Mouse (Mus musculus): ENCODE measurements around the gene Hist1h4m.
"Not testable (repeated sequence)": the region's sequence is repeated elsewhere in the genome, so short reads cannot be mapped to it uniquely, and the experiment has no call there.

Hist1h4m gene

DNA sequence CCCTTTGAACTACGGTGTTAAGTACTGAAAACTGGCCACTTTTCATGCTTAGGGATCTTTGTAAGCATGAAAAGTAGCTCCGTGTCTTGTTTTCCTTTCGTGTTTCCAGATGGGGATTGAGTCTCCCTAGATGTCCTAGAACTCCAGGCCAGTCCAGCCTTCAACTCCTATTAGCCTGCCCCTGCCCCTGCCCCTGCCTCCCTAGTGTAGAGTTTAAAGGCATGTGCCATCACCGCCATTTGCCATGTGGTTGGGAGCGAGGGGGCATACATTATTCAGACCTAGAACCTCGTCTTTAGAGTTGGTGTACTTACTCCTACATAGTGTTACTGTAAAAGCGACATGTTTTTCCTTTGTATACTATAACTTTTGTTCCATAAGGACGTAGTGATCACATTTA, 472 bp upstream of the Hist1h4m start:
- not testable (repeated sequence) for DNase-seq

DNA sequence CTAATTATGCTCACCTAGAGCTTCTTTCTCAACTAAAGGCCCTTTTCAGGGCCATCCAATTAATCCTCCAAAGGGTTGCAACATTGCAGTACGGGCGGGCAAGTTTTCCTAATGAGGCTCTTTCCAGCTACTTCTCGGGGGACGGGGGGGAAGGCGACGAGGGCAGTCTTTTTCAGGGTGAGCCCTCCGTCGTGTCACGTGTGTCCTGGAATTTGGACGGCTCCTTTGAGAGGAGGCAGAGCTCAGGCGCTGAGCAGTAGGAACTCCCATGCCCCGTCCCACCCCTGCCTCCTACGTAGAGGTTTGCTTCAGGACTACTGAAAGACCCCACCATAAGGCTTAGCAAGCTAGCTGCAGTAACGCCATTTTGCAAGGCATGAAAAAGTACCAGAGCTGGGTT, 546 bp downstream of the Hist1h4m start:
- DNase-seq = not testable (repeated sequence)

DNA sequence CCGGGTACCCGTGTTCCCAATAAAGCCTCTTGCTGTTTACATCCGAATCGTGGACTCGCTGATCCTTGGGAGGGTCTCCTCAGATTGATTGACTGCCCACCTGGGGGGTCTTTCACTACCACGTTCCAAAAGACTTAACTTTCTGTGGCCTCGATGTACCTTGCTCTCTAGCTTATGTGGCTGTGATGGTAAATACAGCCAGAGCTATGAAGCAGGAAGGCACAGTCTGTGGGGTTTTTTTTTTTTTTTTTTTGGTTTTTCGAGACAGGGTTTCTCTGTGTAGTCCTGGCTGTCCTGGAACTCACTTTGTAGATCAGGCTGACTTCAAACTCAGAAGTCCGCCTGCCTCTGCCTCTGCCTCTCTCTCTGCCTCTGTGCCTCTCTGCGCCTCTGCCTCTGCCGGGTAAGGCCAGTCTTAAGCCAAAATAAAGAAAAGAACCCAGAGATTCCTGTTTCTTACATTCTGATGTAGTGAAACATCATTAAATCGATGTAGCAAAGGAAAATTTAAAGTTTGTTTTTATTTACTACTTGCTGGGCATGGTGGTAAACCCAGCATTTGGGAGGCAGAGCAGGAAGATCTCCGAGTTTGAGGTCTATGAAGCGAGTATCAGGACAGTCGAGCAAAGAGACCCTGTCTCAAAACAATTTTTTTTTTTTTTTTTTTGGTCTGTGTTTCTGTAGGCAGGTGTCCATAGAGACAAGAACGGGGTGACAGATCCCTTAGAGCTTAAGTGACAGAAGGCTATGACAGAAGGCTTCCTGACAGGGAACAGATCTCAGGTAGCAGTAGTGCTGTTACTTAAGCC, 8.7 kb downstream of the Hist1h4m start:
- DNase-seq = not testable (repeated sequence)

DNA sequence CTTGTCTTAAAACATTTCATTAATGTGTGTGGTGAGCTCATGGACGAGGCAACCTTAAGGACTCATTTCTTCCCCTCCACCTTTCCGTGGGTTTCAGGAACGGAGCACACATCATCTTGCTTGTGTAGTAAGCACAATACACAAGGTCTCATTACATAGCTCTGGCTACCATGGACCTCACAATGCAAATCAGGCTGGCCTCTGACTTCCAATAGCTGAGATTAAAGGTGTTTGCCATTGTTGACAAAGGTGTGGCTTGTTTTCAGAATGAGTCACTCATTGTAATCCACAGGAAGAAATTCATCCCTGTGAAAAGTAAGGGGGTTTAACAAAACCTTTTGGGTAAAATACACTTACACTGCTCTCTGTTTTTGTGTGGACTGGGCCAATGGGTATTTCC, 17.0 kb downstream of the Hist1h4m start:
- no peak for DNase-seq

DNA sequence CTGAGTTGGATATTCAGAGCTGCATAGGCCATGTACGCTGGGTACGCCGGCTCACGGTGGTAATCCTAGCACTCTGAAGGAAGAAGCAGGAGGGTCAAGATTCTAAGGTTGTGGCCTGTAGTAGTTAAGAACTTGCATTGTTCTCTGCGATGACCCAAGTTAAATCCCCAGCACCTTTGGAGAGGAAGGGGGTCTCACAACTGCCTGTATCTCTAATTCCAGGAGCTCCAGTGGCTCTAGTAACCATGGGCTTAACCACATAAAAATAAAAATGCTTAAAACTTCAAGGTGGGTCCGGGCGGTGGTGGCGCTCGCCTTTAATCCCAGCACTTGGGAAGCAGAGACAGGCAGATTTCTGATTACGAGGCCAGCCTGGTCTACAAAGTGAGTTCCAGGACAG, 18.8 kb downstream of the Hist1h4m start:
- no peak for DNase-seq

DNA sequence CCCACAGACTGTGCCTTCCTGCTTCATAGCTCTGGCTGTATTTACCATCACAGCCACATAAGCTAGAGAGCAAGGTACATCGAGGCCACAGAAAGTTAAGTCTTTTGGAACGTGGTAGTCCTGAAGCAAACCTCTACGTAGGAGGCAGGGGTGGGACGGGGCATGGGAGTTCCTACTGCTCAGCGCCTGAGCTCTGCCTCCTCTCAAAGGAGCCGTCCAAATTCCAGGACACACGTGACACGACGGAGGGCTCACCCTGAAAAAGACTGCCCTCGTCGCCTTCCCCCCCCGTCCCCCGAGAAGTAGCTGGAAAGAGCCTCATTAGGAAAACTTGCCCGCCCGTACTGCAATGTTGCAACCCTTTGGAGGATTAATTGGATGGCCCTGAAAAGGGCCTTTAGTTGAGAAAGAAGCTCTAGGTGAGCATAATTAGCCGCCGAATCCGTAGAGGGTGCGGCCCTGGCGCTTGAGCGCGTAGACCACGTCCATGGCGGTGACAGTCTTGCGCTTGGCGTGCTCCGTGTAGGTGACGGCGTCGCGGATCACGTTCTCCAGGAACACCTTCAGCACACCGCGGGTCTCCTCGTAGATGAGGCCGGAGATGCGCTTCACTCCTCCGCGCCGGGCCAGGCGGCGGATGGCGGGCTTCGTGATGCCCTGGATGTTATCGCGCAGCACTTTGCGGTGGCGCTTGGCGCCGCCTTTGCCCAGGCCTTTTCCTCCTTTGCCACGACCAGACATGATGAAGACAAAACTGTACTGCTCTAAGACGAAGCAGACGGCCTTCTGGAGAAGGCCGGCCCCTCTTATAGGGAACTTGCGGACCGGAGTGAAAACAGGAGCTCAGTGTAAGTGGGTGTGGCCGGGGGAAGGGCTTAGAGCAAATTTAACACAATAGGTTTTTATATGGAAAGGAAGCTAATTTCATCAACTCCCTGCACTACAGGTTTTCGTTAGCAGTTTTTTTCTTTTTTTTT, 20.2 kb downstream of the Hist1h4m start, which contains the start of gene Hist1h4n:
TSS of gene Hist1h4n (minus strand) at position 779 of the 977 bp plus-strand sequence.
- DNase-seq = not testable (repeated sequence)

DNA sequence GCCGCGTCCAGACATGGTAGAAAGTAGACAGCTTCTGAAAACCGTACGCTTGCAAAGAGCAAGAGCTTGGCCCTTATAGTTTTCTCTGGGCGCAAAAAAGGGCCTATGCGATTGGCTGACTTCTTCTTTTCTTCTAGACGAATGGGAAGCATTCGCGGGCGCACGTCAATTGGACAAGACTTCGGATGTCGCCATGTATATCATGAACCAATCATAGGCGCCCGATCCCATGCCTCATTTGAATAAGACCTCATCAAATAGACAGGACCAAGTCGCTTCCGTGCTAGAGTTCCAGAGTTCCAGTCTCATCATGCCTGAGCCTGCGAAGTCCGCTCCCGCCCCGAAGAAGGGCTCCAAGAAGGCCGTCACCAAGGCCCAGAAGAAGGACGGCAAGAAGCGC, 21.9 kb downstream of the Hist1h4m start, which contains the start of the genes Hist1h2ap and Hist1h2br:
TSS of gene Hist1h2ap (minus strand) at position 47 of the 400 bp plus-strand sequence.
TSS of gene Hist1h2br (plus strand) at position 283 of the 400 bp plus-strand sequence.
- not testable (repeated sequence) for DNase-seq

DNA sequence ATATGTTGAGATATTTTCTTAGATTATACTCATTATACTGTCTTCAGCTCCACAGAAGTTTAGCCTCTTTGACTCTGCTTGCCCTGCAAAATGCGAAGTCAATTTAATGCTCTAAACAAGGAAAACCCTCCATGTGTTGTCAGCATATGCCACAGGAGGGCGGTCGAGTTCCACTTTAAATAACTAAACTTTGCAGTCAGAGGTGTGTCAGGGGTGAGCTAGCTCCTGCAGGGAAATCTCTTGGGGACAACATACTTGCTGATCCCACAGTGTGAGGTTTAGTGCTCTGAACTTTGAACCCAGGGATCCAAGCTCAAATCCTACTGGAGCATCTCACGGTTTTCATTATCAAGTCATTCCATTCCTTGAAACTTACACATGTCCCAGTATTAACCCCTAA, 29.0 kb downstream of the Hist1h4m start:
- not testable (repeated sequence) for DNase-seq

DNA sequence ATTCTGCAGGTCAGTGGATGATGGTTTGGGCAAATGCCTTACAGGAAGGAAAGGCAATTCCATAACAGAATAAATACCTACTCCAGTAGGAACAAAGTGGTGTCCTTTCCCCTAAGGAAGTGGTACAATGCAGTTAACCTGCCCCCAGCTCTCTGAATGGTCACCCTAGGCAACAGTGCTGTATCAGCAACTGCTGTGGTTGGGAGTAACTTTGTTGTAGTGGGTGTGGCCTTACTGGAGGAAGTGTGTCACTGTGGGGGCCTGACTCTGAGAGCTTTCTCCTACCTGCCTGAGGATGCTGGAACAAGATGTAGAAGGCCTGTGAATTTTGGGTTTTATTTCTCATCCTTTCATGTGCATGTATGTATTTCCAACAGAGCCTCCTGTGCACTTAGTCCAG, 34.8 kb downstream of the Hist1h4m start:
- DNase-seq = not testable (repeated sequence)

DNA sequence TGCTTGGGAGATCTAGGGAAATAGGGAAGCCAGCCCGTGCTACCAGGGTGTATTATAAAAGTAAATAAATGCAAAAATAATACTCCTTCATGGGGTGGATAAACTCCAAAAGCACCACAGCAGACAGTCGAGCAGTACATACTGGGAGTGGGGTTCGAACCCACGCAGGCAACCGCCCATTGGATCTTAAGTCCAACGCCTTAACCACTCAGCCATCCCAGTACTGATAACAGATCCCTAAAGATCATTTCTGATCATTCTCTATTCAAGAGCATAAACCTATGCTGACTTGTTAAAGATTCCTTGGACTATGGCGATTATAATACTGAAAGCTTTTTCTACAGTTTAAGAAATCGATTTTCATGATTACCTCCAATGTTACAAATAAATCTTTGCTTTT, 36.3 kb downstream of the Hist1h4m start:
- no peak for DNase-seq

DNA sequence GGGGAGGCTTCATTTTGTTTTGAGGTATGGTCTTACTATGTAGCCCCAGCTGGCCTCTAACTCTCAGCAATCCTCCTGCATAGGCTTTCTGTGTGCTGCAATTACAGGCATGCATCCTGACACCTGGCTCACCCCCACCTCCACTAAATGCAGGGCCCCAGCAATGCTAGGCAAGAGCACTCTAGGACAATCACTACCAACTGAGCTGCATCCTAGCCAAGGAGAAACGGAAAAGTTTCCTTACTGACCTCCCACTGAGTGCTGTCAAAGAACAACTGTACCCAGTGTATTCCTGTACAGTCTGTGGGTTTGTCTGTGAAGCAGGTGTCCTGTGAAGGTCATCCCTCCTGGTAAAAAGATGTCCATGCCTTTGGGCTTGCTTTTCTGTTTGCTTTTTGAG, 39.1 kb downstream of the Hist1h4m start:
- not testable (repeated sequence) for DNase-seq

DNA sequence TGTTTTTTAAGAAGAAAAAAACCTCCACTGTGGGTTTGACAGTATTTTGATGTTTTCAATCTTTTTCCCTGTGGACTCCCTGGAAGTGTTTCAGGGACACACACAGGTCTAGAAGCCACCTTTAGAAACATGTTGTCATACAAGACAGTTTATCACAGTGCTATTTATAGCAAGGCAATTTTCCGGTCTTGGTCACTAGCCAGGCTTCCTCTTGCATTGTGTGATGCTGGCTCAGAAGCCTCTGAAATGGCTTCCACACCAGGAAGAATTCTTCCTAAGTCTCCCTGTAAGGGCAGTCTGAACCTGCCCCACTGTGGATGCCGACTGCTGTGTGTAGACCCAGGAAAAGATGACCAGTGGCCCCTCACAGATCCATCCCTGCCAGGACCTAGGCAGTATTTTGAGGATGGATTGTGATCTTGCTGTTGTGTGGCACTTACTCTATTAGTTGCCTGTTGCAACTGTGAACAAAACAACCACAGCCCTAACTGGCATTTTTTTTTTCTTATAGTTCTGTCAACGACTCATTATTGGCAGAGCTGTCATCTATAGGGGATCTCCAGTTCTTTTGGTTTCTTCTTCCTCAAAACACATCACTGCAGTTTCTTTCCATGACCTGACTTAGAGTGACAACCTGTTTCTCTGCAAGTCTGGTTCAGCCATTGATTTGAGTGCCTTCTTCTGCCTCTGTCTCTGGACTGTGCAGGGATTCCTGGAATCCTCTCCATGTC, 40.8 kb downstream of the Hist1h4m start:
- DNase-seq = no peak

DNA sequence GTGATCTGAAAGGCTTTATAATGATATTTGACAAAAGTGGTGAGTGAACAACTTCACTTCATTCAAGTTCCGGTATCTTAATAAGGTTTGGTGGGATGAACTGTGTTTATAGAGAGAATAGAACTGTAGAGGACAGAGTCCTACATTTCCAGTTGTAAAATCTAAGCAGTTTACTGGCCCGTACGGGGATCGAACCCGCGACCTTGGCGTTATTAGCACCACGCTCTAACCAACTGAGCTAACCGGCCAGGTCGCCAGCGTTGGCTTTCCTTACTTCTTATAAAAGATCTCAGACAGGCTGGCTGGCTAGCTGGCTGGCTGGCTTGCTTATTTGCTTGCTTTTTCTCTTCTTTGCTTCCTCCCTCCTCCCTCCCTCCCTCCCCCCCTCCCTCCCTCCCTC, 43.6 kb downstream of the Hist1h4m start:
- DNase-seq = peak; percentile 90

DNA sequence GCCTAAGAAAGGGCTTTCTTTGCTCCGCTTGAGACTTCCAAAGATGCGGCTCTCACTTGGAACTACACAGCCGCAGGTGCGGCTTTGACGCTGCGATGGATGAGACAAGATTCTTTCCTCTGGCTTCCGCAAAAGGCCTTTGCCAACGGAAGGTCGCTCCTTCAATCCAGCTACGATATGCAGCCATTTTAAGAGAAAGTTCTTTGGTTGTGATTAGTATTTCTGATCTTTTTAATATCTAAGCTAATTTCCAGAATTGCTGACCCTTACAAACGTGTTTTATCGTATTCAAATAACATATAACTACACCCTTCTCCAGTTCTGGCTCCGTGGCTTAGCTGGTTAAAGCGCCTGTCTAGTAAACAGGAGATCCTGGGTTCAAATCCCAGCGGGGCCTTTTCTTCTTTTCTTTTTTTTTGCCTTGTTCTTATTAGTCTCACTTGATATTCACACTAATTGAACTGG, 44.2 kb downstream of the Hist1h4m start:
- peak; percentile 79 for DNase-seq

DNA sequence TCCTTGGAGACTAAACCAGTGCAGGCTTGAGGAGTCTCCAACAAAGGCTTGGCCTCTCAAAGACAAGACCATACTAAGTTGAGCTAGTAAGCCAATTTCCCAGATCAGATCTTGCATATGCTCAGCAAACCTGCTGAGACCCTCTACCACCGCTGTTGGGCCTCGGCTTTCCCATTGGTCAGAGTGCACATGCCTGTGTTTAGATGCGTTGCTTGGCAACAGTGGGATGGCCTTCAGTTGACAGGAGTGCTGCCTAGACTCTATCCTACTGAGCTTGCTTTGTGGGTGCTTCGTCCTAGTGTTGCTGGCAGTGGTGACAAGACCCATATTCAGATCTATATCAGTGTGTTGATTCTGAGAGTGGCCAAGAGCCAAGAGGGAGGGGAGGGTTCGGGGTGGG, 50.1 kb downstream of the Hist1h4m start:
- no peak for DNase-seq

Measured in cerebellum, adult 8-10 months (tissue).